Mouse (Mus musculus) CH12.LX (cell line): ENCODE results near the gene Krt4.

Experiments
- BHLHE40 ChIP-seq: IDR thresholded peaks from 2 replicates; pipeline ENCODE4 v1.6.1; 2011; ENCODE audit warnings: mild to moderate bottlenecking, low read depth, low read length, improper control_type of control experiment
- CHD1 ChIP-seq: IDR thresholded peaks from 2 replicates; pipeline ENCODE4 v1.6.1; 2012; ENCODE audit warnings: low read depth, low read length, improper control_type of control experiment, inconsistent platforms
- CTCF ChIP-seq, 2 experiments: IDR thresholded peaks in 1 of 2; conservative IDR thresholded peaks in 1 of 2; 2 replicates each; pipeline ENCODE4 v1.5.1; 2011 to 2012; ENCODE audit warnings: low read depth in 2 of 2, low read length in 2 of 2, improper control_type of control experiment in 1 of 2, inconsistent platforms in 1 of 2, mild to moderate bottlenecking in 1 of 2, moderate library complexity in 1 of 2
- ELF1 ChIP-seq: IDR thresholded peaks from 2 replicates; pipeline ENCODE4 v1.6.1; 2014; ENCODE audit warnings: low read depth, mild to moderate bottlenecking, inconsistent platforms, low read length, improper control_type of control experiment
- MAX ChIP-seq: IDR thresholded peaks from 2 replicates; pipeline ENCODE4 v1.6.1; 2011; ENCODE audit warnings: low read length, improper control_type of control experiment
- POLR2A ChIP-seq: IDR thresholded peaks from 2 replicates; pipeline ENCODE4 v1.6.1; 2011; ENCODE audit warnings: low read depth, mild to moderate bottlenecking, improper control_type of control experiment, low read length
- RCOR1 ChIP-seq: conservative IDR thresholded peaks from 2 replicates; pipeline ENCODE4 v1.6.1; 2012; ENCODE audit warnings: low read depth, mild to moderate bottlenecking, inconsistent platforms, low read length, improper control_type of control experiment
- SMC3 ChIP-seq: IDR thresholded peaks from 2 replicates; pipeline ENCODE4 v1.6.1; 2011; ENCODE audit warnings: low read depth, low read length, improper control_type of control experiment
- UBTF ChIP-seq: IDR thresholded peaks from 2 replicates; pipeline ENCODE4 v1.6.1; 2012; ENCODE audit warnings: low read depth, mild to moderate bottlenecking, inconsistent platforms, low read length, improper control_type of control experiment, moderate library complexity
- USF1 ChIP-seq: IDR thresholded peaks from 2 replicates; pipeline ENCODE4 v1.6.1; 2014; ENCODE audit warnings: low read depth, mild to moderate bottlenecking, inconsistent platforms, low read length, improper control_type of control experiment
- ZC3H11A ChIP-seq: IDR thresholded peaks from 2 replicates; pipeline ENCODE4 v1.6.1; 2012; ENCODE audit warnings: low read depth, mild to moderate bottlenecking, inconsistent platforms, low read length, improper control_type of control experiment

GRCm38 (mm10) chr15:101904849-101905248 is 19.7 kb downstream of the Krt4 start:
- TF ChIP-seq BHLHE40 = peak; percentile 78
- TF ChIP-seq RCOR1 = no peak
- TF ChIP-seq ZC3H11A = no peak
- TF ChIP-seq MAX = peak; percentile 51; the same call in 1 of the 2 replicates
- TF ChIP-seq ELF1 = no peak
- no peak for TF ChIP-seq POLR2A
- TF ChIP-seq USF1 = peak; percentile 12; the same call in 1 of the 2 replicates
- TF ChIP-seq CTCF (conservative IDR thresholded peaks at IDR 0.05 in 1 of 2, IDR thresholded peaks at IDR 0.05 in 1 of 2; ENCODE audit: low read depth in 2 of 2, low read length in 2 of 2) = no peak
- TF ChIP-seq SMC3 = no peak
- TF ChIP-seq UBTF = no peak
- TF ChIP-seq CHD1 = no peak
